Comparison of ENCODE assay signal across 17 mouse cellular contexts in the genomic region with DNA sequence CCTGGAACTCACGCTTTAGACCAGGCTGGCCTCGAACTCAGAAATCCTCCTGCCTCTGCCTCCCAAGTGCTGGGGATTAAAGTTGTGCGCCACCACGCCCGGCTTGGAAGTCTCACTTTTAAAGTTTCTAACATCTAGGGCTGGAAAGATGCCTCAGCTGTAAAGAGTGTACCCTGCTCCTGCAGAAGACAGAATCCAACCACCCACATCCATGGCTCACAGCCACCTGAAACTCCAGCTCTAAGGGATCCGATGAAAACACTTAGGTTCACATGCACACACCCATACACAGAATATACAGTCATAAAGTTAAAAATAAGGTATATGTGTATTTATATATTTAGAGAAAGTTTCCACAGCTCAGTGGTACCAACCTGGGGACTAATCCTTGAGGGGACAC.
"Had no signal": no experiment of that assay in that cellular context is flagged by ENCODE, and none has a peak within 500 bp of the region (broad histone marks: within the 10 kb centered on the region; RNA-seq: fewer than 3 reads in every experiment).

No protein-coding gene starts in this region.

- DNase-seq: lung, adult 18-20 months; lung, embryonic 14.5 days; lung, postnatal 10 days; lung, postnatal 4 days; midbrain, embryonic 14.5 days; thymus, adult 18-20 months; thymus, postnatal 14 days; thymus, postnatal 36 days had no signal

- H3K27me3 ChIP-seq: liver, embryonic 12.5 days; midbrain, embryonic 12.5 days; neural tube, embryonic 13.5 days; neural tube, embryonic 15.5 days; stomach, embryonic 15.5 days had no signal

- H3K27ac ChIP-seq: liver, embryonic 12.5 days; liver, embryonic 14.5 days; midbrain, embryonic 10.5 days; midbrain, embryonic 12.5 days; neural tube, embryonic 13.5 days; neural tube, embryonic 15.5 days; stomach, embryonic 15.5 days; stomach, postnatal 0 days had no signal

- H3K36me3 ChIP-seq: liver, embryonic 12.5 days; midbrain, embryonic 10.5 days; midbrain, embryonic 12.5 days; neural tube, embryonic 13.5 days; neural tube, embryonic 15.5 days; stomach, embryonic 15.5 days had no signal

- H3K9me3 ChIP-seq: liver, embryonic 12.5 days; midbrain, embryonic 10.5 days; midbrain, embryonic 12.5 days; neural tube, embryonic 13.5 days; neural tube, embryonic 15.5 days; stomach, embryonic 15.5 days had no signal

- H3K4me1 ChIP-seq: neural tube, embryonic 15.5 days had no signal

- H3K4me3 ChIP-seq: liver, embryonic 12.5 days; midbrain, embryonic 10.5 days; midbrain, embryonic 12.5 days; myocyte; neural tube, embryonic 13.5 days; neural tube, embryonic 15.5 days; stomach, embryonic 15.5 days had no signal
